Mouse (Mus musculus): ENCODE results near the gene Psme2b.
"Not testable (repeated sequence)": the region's sequence is repeated elsewhere in the genome, so short reads cannot be mapped to it uniquely, and the experiment has no call there.

DNA sequence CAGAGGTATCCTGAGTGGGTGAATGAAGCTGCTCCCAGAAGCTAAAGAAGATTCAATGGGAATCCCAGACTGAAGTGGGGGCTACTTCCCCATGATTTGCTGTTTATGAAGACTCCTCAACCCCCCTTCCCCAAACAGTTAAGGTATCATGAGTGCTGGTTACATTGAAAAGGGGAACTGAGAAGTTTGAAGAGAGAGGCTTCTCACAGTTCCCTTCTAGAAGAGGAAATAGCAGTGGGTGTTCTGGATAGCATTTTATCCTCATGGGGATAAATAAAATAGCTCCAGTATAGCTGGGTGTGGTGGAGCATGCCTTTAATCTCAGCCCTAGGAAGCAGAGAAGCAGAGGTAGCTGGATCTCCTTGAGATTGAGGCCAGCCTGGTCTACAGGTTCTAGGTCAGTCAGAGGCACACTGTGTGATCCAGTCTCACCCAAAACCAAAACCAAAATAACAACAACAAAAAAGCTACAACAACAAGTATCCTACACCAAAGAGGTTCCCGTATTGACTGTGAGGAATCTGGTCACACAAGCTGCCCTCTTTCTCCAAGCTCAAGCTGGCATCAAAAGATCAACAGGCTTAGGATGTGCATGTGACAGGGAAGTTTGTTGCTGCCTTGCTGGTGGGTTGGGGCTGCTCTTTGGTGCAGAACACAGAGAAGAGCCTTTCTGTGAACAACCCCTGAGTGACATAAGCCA is 32.4 kb upstream of the Psme2b start, which contains the start of gene Olfr56:
- TF ChIP-seq USF1 (IDR thresholded peaks at IDR 0.05; ENCODE audit: low read depth); POLR2A (IDR thresholded peaks at IDR 0.05; ENCODE audit: insufficient read length, low read depth); MYOD1 (IDR thresholded peaks at IDR 0.05; ENCODE audit: control insufficient read depth in 1 of 3, insufficient read length in 2 of 3, low read depth in 2 of 3): not testable (repeated sequence)
